Mouse (Mus musculus) C2C12 (cell line): Measurements from ENCODE around the gene Csf1. TPM values are rescaled to one million over a fixed set of nuclear protein-coding genes. Genes with fewer than 3 reads are reported as not detected.

Source experiments
- H3K27me3 ChIP-seq: one replicate; pipeline ENCODE4 v1.6.1; 2011; ENCODE audit not compliant: control insufficient read depth, insufficient read depth, insufficient read length
- H3K36me3 ChIP-seq: one replicate; pipeline ENCODE4 v1.6.1; 2011; ENCODE audit not compliant: control insufficient read depth, insufficient read depth
- H3K4me3 ChIP-seq: one replicate; pipeline ENCODE4 v1.5.1; 2011; ENCODE audit warnings: mild to moderate bottlenecking, control low read depth; ENCODE audit not compliant: poor library complexity, insufficient read depth, severe bottlenecking
- H3K79me2 ChIP-seq: one replicate; pipeline ENCODE4 v1.6.1; 2011; ENCODE audit not compliant: control insufficient read depth, insufficient read depth
- H3K79me3 ChIP-seq: one replicate; pipeline ENCODE4 v1.6.1; 2011; ENCODE audit warnings: low read depth, control low read depth
- H3ac ChIP-seq: one replicate; pipeline ENCODE3; 2011; ENCODE audit warnings: low read depth; ENCODE audit not compliant: control insufficient read depth, insufficient read length
- CEBPB ChIP-seq: IDR thresholded peaks from one replicate; pipeline ENCODE4 v1.6.1; 2011; ENCODE audit warnings: low read depth, mild to moderate bottlenecking, control low read depth, moderate library complexity
- CTCF ChIP-seq: IDR thresholded peaks from one replicate; pipeline ENCODE4 v1.5.1; 2011; ENCODE audit not compliant: control insufficient read depth, insufficient read depth, insufficient read length
- FOSL1 ChIP-seq: IDR thresholded peaks from one replicate; pipeline ENCODE4 v1.8.0; 2011; ENCODE audit warnings: mild to moderate bottlenecking, low read length; ENCODE audit not compliant: poor library complexity, insufficient read depth, severe bottlenecking
- MAX ChIP-seq: IDR thresholded peaks from one replicate; pipeline ENCODE4 v1.6.1; 2011; ENCODE audit warnings: mild to moderate bottlenecking, control low read depth
- MYOD1 ChIP-seq: IDR thresholded peaks from one replicate; pipeline ENCODE4 v1.6.1; 2011; ENCODE audit warnings: low read depth; ENCODE audit not compliant: control insufficient read depth, insufficient read length
- MYOG ChIP-seq: IDR thresholded peaks from one replicate; pipeline ENCODE4 v1.6.1; 2011; ENCODE audit not compliant: control insufficient read depth, insufficient read length; ENCODE audit errors: extremely low read depth
- USF1 ChIP-seq: IDR thresholded peaks from one replicate; pipeline ENCODE4 v1.6.1; 2011; ENCODE audit warnings: low read depth, mild to moderate bottlenecking, control low read depth, moderate library complexity
- polyA plus RNA-seq: library from polyadenylated mRNA; unstranded; fragments of >200 nt; fragmentation: generic; extraction: Trizol; gene quantifications from one replicate; pipeline ENCODE4 v1.2.1, GENCODE M21; 2012; ENCODE audit warnings: missing spikeins

Csf1 gene
- polyA plus RNA-seq, 1 experiment: 169 TPM

- H3K4me3 ChIP-seq: no peak overlapping the region
- TF ChIP-seq FOSL1 (no peak), MYOD1 (no peak), USF1 (no peak), CEBPB (no peak), MAX (no peak), CTCF (no peak), MYOG (no peak)
- H3K79me3 ChIP-seq: no peaks in the 10 kb centered on the region
- H3ac ChIP-seq: no peak overlapping the region
- H3K79me2 ChIP-seq: no peaks in the 10 kb centered on the region
- no peaks in the 10 kb centered on the region for H3K36me3 ChIP-seq
- H3K27me3 ChIP-seq: no peaks in the 10 kb centered on the region
Observed at GRCm38 (mm10) chr3:107792736-107793135, 32.5 kb upstream of the Csf1 start.

GRCm38 (mm10) chr3:107790766-107791303 is 30.6 kb upstream of the Csf1 start:
- TF ChIP-seq USF1 (no peak), FOSL1 (no peak), MAX (no peak), MYOG (no peak), CEBPB (no peak), MYOD1 (no peak)
- Histone ChIP-seq H3K27me3 (no peaks in the 10 kb centered on the region), H3K36me3 (no peaks in the 10 kb centered on the region), H3K4me3 (no peak overlapping the region), H3ac (no peak overlapping the region), H3K79me3 (no peaks in the 10 kb centered on the region), H3K79me2 (no peaks in the 10 kb centered on the region)

DNA sequence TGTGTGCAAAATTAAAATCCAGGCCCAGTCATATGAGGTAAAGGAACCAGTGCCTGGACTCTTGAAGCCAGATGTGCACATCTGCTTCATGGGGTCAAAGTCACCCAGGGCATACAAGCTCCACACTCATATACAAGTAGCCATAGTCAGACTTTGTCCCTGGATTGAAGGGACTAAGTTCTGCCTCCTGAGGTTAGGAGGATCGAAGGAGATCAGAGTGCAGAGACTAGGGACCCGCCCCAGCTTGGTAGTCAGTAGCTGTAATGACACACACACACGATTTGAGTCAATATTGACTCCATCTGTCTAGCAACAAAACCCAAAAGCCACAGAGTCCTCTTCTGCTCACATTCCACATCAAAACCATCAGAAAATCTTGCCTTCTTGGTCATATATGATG is 30.0 kb upstream of the Csf1 start:
- no peaks in the 10 kb centered on the region for H3K79me2 ChIP-seq
- no peaks in the 10 kb centered on the region for H3K36me3 ChIP-seq
- TF ChIP-seq MYOD1: no peak
- no peak for TF ChIP-seq MAX
- TF ChIP-seq MYOG: no peak
- no peak for TF ChIP-seq USF1
- TF ChIP-seq FOSL1: no peak
- TF ChIP-seq CTCF: no peak
- no peak for TF ChIP-seq CEBPB
- H3ac ChIP-seq: no peak overlapping the region
- no peaks in the 10 kb centered on the region for H3K79me3 ChIP-seq
- H3K4me3 ChIP-seq: no peak overlapping the region
- no peaks in the 10 kb centered on the region for H3K27me3 ChIP-seq

- TF ChIP-seq MAX (no peak), USF1 (no peak), FOSL1 (no peak), MYOG (no peak), CEBPB (no peak), MYOD1 (no peak), CTCF (no peak)
- Histone ChIP-seq H3K79me2 (no peaks in the 10 kb centered on the region), H3K4me3 (no peak overlapping the region), H3K36me3 (no peaks in the 10 kb centered on the region), H3ac (no peak overlapping the region), H3K79me3 (no peaks in the 10 kb centered on the region), H3K27me3 (no peaks in the 10 kb centered on the region)
Observed at GRCm38 (mm10) chr3:107788885-107789284, 28.6 kb upstream of the Csf1 start.

DNA sequence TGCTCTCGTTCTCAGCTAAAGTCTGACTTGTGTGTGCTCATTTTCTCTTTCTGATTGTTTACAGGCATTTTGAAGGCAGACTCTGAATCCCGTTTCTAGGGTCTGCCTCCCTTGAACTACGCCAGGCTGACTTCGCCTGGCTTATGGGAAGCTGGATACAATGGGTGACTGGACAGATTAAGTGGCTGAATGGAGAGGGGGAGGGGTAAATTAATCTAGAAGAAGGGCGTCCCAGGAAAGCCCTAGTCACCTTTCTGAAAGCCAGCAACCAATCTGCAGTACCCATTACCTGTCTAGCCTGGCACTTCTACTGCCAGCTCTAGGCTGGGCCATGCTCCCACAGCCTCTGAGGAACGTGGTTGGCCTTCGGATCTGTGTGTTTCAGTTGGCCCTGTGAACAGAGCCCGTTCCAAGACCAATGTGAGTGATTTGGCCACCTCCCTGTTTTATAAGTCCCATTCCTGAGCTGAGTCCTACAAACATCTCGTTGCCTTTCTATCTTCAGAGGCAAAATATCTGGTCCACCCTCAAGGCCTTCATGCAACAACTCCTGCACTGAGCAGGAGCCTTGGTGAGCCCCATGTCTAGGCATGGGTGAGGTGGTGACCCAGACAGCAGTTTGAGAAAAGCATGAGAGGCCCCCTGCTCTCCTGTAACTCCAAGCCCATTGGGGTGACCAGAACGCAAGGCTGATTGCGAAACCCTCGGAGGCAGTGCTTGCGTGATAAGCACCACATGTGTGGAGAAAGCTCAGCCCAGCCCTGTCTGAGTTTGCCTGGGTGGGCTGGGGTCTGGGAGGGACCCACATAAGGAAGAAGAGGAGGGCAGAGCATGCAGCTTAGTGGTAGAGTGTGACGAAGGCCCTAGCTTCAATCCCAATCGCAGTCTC is 27.6 kb upstream of the Csf1 start:
- Histone ChIP-seq H3K79me2 (no peaks in the 10 kb centered on the region), H3K27me3 (no peaks in the 10 kb centered on the region), H3K4me3 (no peak overlapping the region), H3ac (no peak overlapping the region), H3K79me3 (no peaks in the 10 kb centered on the region), H3K36me3 (no peaks in the 10 kb centered on the region)
- TF ChIP-seq CEBPB: peak; percentile 37
- no peak for TF ChIP-seq FOSL1
